Mouse (Mus musculus) heart, adult 2 months (tissue): ENCODE results near the gene Zfp414.

Source experiments
- CTCF ChIP-seq: fragments of 200-600 bp; IDR thresholded peaks from 2 replicates; pipeline ENCODE4 v1.8.1; 2022; ENCODE audit warnings: antibody characterized with exemption, mild to moderate bottlenecking, moderate library complexity
- POLR2A ChIP-seq: fragments of 200-500 bp; IDR thresholded peaks from 2 replicates; pipeline ENCODE4 v1.6.1; 2011; ENCODE audit warnings: mild to moderate bottlenecking, low read depth, low read length, control low read depth; ENCODE audit not compliant: insufficient read depth

DNA sequence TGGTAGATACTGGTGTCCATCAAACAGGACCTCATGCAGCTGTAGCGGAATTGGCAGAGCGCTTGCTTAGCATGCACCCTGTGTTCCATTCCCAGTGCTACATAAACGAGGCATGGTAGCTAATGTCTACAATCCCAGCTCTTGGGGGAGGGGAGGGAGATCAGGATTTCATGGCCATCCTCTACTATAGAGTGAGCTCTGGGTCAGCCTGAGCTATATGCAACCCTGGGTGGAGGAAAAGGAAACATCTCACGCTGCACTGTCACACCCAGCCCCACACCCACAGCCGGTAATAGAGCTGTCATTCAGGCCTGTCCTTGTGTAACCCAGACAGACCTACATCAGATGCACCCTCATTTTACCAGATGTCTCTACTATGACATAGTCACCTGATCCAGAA lies 30.4 kb upstream of the Zfp414 start:
- TF ChIP-seq POLR2A (no peak), CTCF (no peak)
